Mouse (Mus musculus) neural tube, embryonic 14.5 days (tissue): ENCODE measurements at regions not wholly inside any gene's neighbourhood (a gene's known extent, or its start where the extent isn't known, plus 50 kb on each side); places are given as distances from the start of the nearest gene placed in this dataset.

Experiments used
- ATAC-seq: fragments of 200-750 bp; cut with Nextera tagmentation; 2 replicates; pipeline ENCODE4 v1.8.0; 2017; ENCODE audit warnings: low read depth, mild to moderate bottlenecking, moderate TSS enrichment, moderate library complexity
- H3K27ac ChIP-seq: fragments of 300-500 bp; sonication (generic); 2 replicates; pipeline ENCODE4 v1.5.1; 2014; ENCODE audit warnings: low read depth, mild to moderate bottlenecking, control low read depth, low read length, moderate library complexity, mixed read lengths
- H3K27me3 ChIP-seq: fragments of 300-500 bp; sonication (generic); 2 replicates; pipeline ENCODE4 v1.6.1; 2014; ENCODE audit warnings: low read length; ENCODE audit not compliant: control insufficient read depth, insufficient read depth
- H3K36me3 ChIP-seq: fragments of 300-500 bp; sonication (generic); 2 replicates; pipeline ENCODE4 v1.6.1; 2014; ENCODE audit warnings: low read length, mixed read lengths; ENCODE audit not compliant: control insufficient read depth, insufficient read depth
- H3K4me1 ChIP-seq: fragments of 300-500 bp; sonication (generic); 2 replicates; pipeline ENCODE4 v1.6.1; 2014; ENCODE audit warnings: low read length; ENCODE audit not compliant: control insufficient read depth, insufficient read depth
- H3K4me2 ChIP-seq: fragments of 300-500 bp; sonication (generic); 2 replicates; pipeline ENCODE4 v1.6.1; 2014; ENCODE audit warnings: mild to moderate bottlenecking, low read depth, low read length, control low read depth
- H3K4me3 ChIP-seq: fragments of 300-500 bp; sonication (generic); 2 replicates; pipeline ENCODE4 v1.5.1; 2014; ENCODE audit warnings: low read depth, low read length, control low read depth, mixed read lengths
- H3K9ac ChIP-seq: fragments of 300-500 bp; sonication (generic); replicated peaks from 2 replicates; pipeline ENCODE4 v1.6.1; 2014; ENCODE audit warnings: low read depth, mild to moderate bottlenecking, control low read depth, low read length, mixed read lengths
- H3K9me3 ChIP-seq: fragments of 300-500 bp; sonication (generic); 2 replicates; pipeline ENCODE4 v1.6.1; 2016; ENCODE audit warnings: low read length; ENCODE audit not compliant: control insufficient read depth
- WGBS: fragments of 180-500 bp; shearing (Covaris S2); extraction: QIAGEN DNeasy Blood & Tissue Kit; methylation state at CpG from one replicate; pipeline ENCODE4 v1.1.7; 2014; 5-methylcytosine and 5-hydroxymethylcytosine counted together

GRCm38 (mm10) chr4:89478646-89479237 lies 167.9 kb upstream of the Cdkn2b start:
- no peaks in the 10 kb centered on the region for H3K27me3 ChIP-seq
- no peak overlapping the region for H3K9ac ChIP-seq
- no peak for ATAC-seq
- no peak overlapping the region for H3K4me3 ChIP-seq
- H3K4me2 ChIP-seq: no peak overlapping the region
- no peaks in the 10 kb centered on the region for H3K36me3 ChIP-seq
- WGBS: 85% methylated on average over 12 of the region's 12 CpGs
- H3K27ac ChIP-seq: no peak overlapping the region
- H3K9me3 ChIP-seq: no peaks in the 10 kb centered on the region
- no peaks in the 10 kb centered on the region for H3K4me1 ChIP-seq

- H3K9ac ChIP-seq: no peak overlapping the region
- no peak overlapping the region for H3K4me3 ChIP-seq
- no peaks in the 10 kb centered on the region for H3K4me1 ChIP-seq
- no peaks in the 10 kb centered on the region for H3K27me3 ChIP-seq
- no peak overlapping the region for H3K27ac ChIP-seq
- H3K36me3 ChIP-seq: no peaks in the 10 kb centered on the region
- ATAC-seq: no peak
- no peak overlapping the region for H3K4me2 ChIP-seq
- no peaks in the 10 kb centered on the region for H3K9me3 ChIP-seq
- 60% methylated on average over 3 of the region's 3 CpGs for WGBS
These were observed 165.0 kb upstream of the Cdkn2b start for GRCm38 (mm10) chr4:89475848-89476247.

GRCm38 (mm10) chr4:89474836-89475541 lies 164.2 kb upstream of the Cdkn2b start:
- WGBS: 58% methylated on average over 7 of the region's 7 CpGs
- H3K4me3 ChIP-seq: no peak overlapping the region
- ATAC-seq: no peak
- H3K27ac ChIP-seq: no peak overlapping the region
- no peaks in the 10 kb centered on the region for H3K36me3 ChIP-seq
- no peaks in the 10 kb centered on the region for H3K4me1 ChIP-seq
- H3K4me2 ChIP-seq: no peak overlapping the region
- H3K27me3 ChIP-seq: no peaks in the 10 kb centered on the region
- H3K9me3 ChIP-seq: no peaks in the 10 kb centered on the region
- H3K9ac ChIP-seq: no peak overlapping the region

GRCm38 (mm10) chr4:89471426-89471825 lies 160.6 kb upstream of the Cdkn2b start:
- Histone ChIP-seq H3K36me3 (no peaks in the 10 kb centered on the region), H3K4me2 (no peak overlapping the region), H3K27ac (no peak overlapping the region), H3K4me3 (no peak overlapping the region), H3K27me3 (no peaks in the 10 kb centered on the region), H3K4me1 (no peaks in the 10 kb centered on the region), H3K9me3 (no peaks in the 10 kb centered on the region), H3K9ac (no peak overlapping the region)
- 84% methylated on average over 1 of the region's 1 CpGs for WGBS
- ATAC-seq: no peak

GRCm38 (mm10) chr4:89470756-89471155 lies 159.9 kb upstream of the Cdkn2b start:
- H3K4me1 ChIP-seq: no peaks in the 10 kb centered on the region
- 68% methylated on average over 2 of the region's 2 CpGs for WGBS

GRCm38 (mm10) chr4:89469883-89470282 lies 159.0 kb upstream of the Cdkn2b start:
- Histone ChIP-seq H3K36me3 (no peaks in the 10 kb centered on the region), H3K27me3 (no peaks in the 10 kb centered on the region), H3K9ac (no peak overlapping the region), H3K27ac (no peak overlapping the region), H3K9me3 (no peaks in the 10 kb centered on the region), H3K4me3 (no peak overlapping the region), H3K4me2 (no peak overlapping the region), H3K4me1 (no peaks in the 10 kb centered on the region)
- WGBS: 10% methylated on average over 8 of the region's 8 CpGs
- peak; percentile 82; the same call in 1 of the 2 replicates for ATAC-seq

More at GRCm38 (mm10) chr4:89470756-89471155, 159.9 kb upstream of the Cdkn2b start:
- Histone ChIP-seq H3K27ac (no peak overlapping the region), H3K4me2 (no peak overlapping the region), H3K27me3 (no peaks in the 10 kb centered on the region), H3K36me3 (no peaks in the 10 kb centered on the region), H3K9me3 (no peaks in the 10 kb centered on the region), H3K9ac (no peak overlapping the region), H3K4me3 (no peak overlapping the region)
- ATAC-seq: no peak

GRCm38 (mm10) chr4:89469406-89469805 lies 158.6 kb upstream of the Cdkn2b start:
- Histone ChIP-seq H3K4me1 (no peaks in the 10 kb centered on the region), H3K4me3 (no peak overlapping the region), H3K36me3 (no peaks in the 10 kb centered on the region), H3K27me3 (no peaks in the 10 kb centered on the region), H3K9ac (no peak overlapping the region), H3K9me3 (no peaks in the 10 kb centered on the region), H3K27ac (no peak overlapping the region), H3K4me2 (no peak overlapping the region)
- ATAC-seq: no peak
- 83% methylated on average over 3 of the region's 3 CpGs for WGBS

- no peak overlapping the region for H3K4me2 ChIP-seq
- H3K27me3 ChIP-seq: no peaks in the 10 kb centered on the region
- WGBS: 92% methylated on average over 3 of the region's 3 CpGs
These were observed 155.9 kb upstream of the Cdkn2b start for GRCm38 (mm10) chr4:89466766-89467165.

GRCm38 (mm10) chr4:89463121-89463520 lies 152.3 kb upstream of the Cdkn2b start:
- Histone ChIP-seq H3K4me1 (no peaks in the 10 kb centered on the region), H3K36me3 (no peaks in the 10 kb centered on the region), H3K4me3 (no peak overlapping the region), H3K9me3 (no peaks in the 10 kb centered on the region), H3K4me2 (no peak overlapping the region), H3K27me3 (no peaks in the 10 kb centered on the region), H3K27ac (no peak overlapping the region), H3K9ac (no peak overlapping the region)
- no peak for ATAC-seq
- WGBS: 88% methylated on average over 4 of the region's 4 CpGs

More at GRCm38 (mm10) chr4:89466766-89467165, 155.9 kb upstream of the Cdkn2b start:
- Histone ChIP-seq H3K36me3 (no peaks in the 10 kb centered on the region), H3K4me3 (no peak overlapping the region), H3K9me3 (no peaks in the 10 kb centered on the region), H3K4me1 (no peaks in the 10 kb centered on the region), H3K9ac (no peak overlapping the region), H3K27ac (no peak overlapping the region)
- no peak for ATAC-seq
